Mouse (Mus musculus): Measurements from ENCODE around the gene Duoxa2.

- TF ChIP-seq POLR2A (IDR thresholded peaks at IDR 0.05; ENCODE audit: extremely low read depth, insufficient read depth, low read length) (no peak), CTCF (IDR thresholded peaks at IDR 0.05; ENCODE audit: low read depth, low read length) (no peak)
Observed at GRCm38 (mm10) chr2:122337291-122337690, 38.6 kb downstream of the Duoxa2 start.
